Mouse (Mus musculus) spleen, adult 2 months (tissue): Measurements from ENCODE around the gene Syngr3.

Experiments
- CTCF ChIP-seq: fragments of 200-500 bp; IDR thresholded peaks from 2 replicates; pipeline ENCODE4 v1.5.1; 2011; ENCODE audit warnings: mild to moderate bottlenecking, inconsistent platforms; ENCODE audit not compliant: insufficient read depth, insufficient read length, insufficient replicate concordance; ENCODE audit errors: extremely low read depth
- POLR2A ChIP-seq: fragments of 200-500 bp; IDR thresholded peaks from 2 replicates; pipeline ENCODE4 v1.6.1; 2011; ENCODE audit warnings: low read depth, low read length, inconsistent platforms

- TF ChIP-seq CTCF: no peak
- no peak for TF ChIP-seq POLR2A
Measured at GRCm38 (mm10) chr17:24697985-24698384, 8.2 kb upstream of the Syngr3 start.
